ENCODE assay signal across 16 mouse cellular contexts in the genomic region with DNA sequence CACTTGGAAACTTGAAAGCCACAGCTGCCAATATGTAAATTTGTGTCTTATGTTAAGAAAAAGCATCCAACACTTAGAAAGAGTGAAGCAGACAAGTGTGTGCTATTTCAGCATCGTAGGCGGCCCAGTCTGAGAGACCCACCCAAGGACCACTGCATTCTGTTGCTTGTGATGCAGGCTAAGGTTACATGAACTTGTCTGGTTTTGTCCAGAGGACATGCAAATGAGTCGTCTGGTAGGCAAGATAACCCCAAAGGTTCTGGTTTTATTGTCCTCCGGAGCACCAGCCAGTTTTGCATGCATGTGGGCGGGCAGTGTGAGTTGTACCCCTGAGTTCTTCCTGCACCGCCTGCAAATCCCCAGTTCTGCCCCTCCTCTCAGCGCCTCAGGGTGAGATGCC.
"Had no signal": no experiment of that assay in that cellular context is flagged by ENCODE, and none has a peak within 500 bp of the region (broad histone marks: within the 10 kb centered on the region; RNA-seq: fewer than 3 reads in every experiment).

No protein-coding gene starts in this region.

- H3K9me3 ChIP-seq: kidney, embryonic 15.5 days; liver, embryonic 13.5 days; midbrain, embryonic 12.5 days; stomach, embryonic 15.5 days had no signal

- H3K9ac ChIP-seq: kidney, embryonic 15.5 days; liver, embryonic 13.5 days; midbrain, embryonic 12.5 days; stomach, embryonic 15.5 days had no signal

- H3K4me1 ChIP-seq: kidney, embryonic 15.5 days; liver, embryonic 13.5 days; stomach, embryonic 15.5 days had no signal

- H3K27ac ChIP-seq: kidney, embryonic 15.5 days; left cerebral cortex, adult 2 months; liver, embryonic 13.5 days; macrophage; midbrain, embryonic 12.5 days; stomach, embryonic 15.5 days had no signal

- H3K36me3 ChIP-seq: liver, embryonic 13.5 days; midbrain, embryonic 12.5 days; stomach, embryonic 15.5 days had no signal

- DNase-seq: kidney, adult 8-10 months; kidney, postnatal 10 days; kidney, postnatal 36 days; layer of hippocampus, postnatal 36 days; liver, embryonic 13.5 days; lung, adult 2 months; right cerebral cortex, postnatal 25 days; spleen, adult 18-20 months; thymus, postnatal 25 days had no signal

- H3K27me3 ChIP-seq: kidney, embryonic 15.5 days; liver, embryonic 13.5 days; midbrain, embryonic 12.5 days; stomach, embryonic 15.5 days had no signal

- H3K4me3 ChIP-seq: kidney, embryonic 15.5 days; left cerebral cortex, adult 2 months; liver, embryonic 13.5 days; midbrain, embryonic 12.5 days; myocyte; stomach, embryonic 15.5 days had no signal

- ATAC-seq: midbrain, embryonic 16.5 days had no signal

- H3K4me2 ChIP-seq: kidney, embryonic 15.5 days; liver, embryonic 13.5 days; midbrain, embryonic 12.5 days; stomach, embryonic 15.5 days had no signal
